Mouse (Mus musculus) ES-CJ7 (cell line): ENCODE measurements around the gene Gramd1c.

Experiments
- DNase-seq: peaks from one replicate; pipeline ENCODE4 v3.0.0; 2011; ENCODE audit warnings: low read depth, low spot score

Gene Gramd1c

GRCm38 (mm10) chr16:44018986-44019548 is 44.1 kb downstream of the Gramd1c start:
- no peak for DNase-seq

DNA sequence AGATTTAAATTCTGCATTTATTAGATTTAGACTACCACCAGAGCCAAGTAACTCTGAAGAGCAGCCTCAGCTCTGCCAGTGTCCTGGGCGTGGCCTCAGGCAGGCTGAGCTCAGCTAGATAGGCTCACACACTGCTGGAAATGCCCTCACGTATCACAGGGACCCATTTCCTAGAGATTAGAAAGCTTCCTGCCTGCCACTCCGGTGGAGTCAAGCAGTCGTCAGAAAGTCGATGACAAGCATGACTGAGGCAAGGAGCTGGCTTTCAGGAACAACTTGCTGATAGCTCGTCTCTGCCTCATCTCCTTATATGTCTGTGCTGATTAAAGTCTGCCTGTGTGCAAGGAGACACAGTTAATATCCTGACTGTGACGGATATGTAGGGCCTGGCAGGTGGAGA is 44.8 kb downstream of the Gramd1c start:
- DNase-seq, result no peak

- no peak for DNase-seq
These were observed 45.4 kb downstream of the Gramd1c start for GRCm38 (mm10) chr16:44017707-44018106.

GRCm38 (mm10) chr16:44016164-44016563 is 47.0 kb downstream of the Gramd1c start:
- DNase-seq, result peak; percentile 55

DNA sequence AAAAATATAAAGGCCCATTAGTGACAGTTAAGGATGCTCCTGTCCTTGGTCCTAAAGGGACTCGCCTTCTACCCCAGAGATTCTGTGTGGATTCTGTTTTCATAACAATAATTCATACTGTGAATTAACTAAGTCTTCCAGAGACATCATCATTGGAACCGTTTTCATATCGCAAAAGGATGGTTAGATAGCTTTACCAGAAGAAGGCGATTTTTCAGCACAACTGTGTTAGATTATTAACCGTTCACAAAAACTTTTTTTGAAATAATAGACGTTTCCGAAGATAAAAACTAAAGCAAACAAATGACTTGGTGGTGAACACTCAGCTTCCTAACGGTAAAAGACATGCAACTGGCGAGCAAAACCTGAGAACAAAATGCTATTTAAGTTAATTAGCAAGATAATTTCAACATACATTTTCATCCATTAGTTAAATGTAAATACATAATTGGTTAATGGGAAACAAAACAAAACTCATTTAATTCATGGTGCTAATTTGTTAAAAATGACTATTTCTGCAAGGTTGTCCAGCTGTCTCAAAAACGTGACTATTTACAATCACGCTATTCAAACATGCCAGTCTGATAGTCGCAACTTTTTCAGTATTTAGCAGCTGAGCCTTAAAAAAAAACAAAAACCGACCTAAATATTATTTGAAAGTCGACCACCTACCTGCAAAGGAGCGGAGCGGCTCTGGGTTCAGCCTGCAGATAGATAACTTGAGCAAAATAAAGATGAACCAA is 47.6 kb downstream of the Gramd1c start:
- no peak for DNase-seq

DNA sequence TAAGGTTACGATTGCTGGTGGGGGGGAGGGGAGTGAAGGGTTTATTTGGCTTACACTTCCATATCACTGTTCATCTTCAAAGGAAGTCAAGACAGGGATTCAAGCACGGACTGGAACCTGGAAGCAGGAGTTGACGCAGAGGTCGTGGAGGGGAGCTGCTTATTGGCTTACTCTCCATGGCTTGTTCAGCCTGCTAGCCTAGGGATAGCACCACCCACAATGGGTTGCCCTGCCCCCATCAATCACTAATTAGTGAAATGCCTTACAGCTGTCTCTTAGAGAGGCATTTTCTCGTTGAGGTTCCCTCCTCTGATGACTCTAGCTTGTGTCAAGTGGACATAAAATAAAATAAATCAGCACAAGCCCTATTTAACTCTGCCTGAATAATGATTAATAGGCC is 52.1 kb downstream of the Gramd1c start:
- no peak for DNase-seq

GRCm38 (mm10) chr16:44002086-44002485 is 61.1 kb downstream of the Gramd1c start:
- peak; percentile 58 for DNase-seq

DNA sequence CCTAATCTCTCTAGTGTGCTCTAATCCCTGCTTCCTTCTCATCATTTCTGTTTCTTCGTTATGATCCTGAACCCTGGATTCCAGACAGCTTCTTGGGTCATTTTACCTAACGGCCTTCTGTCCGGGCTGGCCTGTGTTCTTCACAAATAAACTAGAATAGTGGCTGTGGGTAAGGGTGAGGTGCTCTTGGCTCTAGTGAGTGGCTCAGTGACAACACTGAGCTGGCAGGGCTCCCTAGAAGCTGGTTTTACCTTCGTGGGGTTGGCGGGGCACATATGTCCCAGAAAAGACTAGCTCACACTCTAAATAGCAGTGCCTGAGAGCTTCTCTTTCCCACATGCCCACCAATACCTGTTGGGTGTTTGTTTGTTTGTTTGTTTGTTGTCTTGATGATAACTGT is 63.6 kb downstream of the Gramd1c start:
- DNase-seq, result no peak

- no peak for DNase-seq
These were observed 64.0 kb downstream of the Gramd1c start for GRCm38 (mm10) chr16:43999111-43999510.

DNA sequence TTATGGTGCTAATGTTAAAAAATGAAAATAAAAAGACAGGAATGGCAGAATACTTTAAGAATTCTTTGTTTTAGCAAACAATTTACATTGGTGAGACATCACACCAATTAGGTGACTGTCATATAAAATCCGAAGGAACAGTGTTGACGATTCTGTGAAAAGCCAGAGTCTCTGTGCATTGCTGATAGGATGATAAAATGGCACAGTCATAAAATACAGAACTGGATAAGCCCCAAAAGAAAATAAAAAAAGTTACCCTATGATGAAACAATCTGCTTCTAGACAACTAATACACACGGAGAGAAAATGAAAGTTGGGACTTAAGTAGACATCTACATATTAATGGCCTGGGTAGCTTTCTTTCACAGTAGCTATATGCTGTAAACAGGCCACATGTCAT is 68.5 kb downstream of the Gramd1c start:
- DNase-seq, result no peak

GRCm38 (mm10) chr16:43986299-43986698 is 76.8 kb downstream of the Gramd1c start:
- no peak for DNase-seq

DNA sequence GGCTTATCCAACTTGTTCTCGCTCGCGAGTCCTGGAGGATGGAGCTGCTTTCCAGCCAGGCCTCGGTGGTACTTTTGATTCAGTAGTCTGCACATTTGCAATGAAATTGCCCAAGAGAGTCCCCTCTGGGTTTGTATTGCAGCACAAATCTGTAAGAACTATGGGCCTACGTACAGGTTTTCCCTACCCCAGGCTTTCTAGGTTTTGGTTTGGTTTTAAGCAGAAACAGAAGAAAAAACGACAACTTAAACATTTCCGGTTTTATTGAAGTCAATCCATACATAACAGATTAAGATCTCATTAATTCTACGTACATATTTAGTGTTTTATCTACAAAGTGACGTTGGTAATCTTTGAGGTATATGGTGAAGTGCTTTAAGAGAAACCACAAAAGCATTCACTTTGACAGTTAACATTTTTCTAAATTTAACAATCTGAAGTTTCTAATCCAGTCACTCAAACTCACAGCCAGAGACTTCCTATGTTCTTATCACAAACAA is 83.0 kb downstream of the Gramd1c start:
- no peak for DNase-seq

DNA sequence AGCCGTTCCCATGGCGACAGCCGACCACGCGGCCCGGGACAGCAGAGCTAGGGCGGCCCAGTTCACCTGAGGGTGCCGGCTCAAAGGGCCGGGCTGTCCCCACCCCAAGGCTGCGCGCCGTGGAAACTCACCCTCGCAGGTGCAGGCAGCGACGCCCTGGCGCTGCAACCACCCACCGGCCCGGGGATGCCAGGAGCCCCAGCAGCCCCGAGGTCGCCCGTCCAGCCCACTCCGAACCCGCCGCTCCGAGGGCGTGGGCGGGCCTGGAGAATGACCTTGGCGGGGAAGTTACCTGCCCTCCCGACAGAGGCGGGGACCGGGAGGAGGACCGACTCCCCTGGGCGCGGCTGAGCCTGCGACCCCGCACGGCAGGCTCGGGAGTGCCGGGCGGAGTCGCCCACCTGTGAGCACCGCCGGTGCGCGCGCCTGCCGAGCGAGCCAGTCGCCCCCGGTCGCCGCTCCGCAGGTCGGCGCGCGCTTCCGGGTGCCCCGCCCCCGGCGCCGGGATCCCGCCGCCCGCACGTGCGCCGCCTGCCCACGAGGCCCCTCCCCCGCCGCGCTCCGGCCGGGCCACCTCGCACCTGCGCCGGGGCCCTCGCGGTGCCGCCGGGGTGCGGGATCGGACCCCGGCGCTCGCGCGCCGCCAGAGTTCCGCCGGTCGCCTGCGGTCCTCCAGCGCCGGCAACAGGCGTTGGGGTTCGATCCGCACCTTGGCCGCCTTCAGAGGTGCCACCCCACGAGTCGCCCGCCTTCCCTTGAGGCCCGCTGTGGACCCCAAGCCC is 83.6 kb downstream of the Gramd1c start, which contains the start of gene Zdhhc23:
Gene Zdhhc23 (minus strand): TSS at position 464 of the 782 bp plus-strand sequence.
- peak; percentile 39 for DNase-seq

DNA sequence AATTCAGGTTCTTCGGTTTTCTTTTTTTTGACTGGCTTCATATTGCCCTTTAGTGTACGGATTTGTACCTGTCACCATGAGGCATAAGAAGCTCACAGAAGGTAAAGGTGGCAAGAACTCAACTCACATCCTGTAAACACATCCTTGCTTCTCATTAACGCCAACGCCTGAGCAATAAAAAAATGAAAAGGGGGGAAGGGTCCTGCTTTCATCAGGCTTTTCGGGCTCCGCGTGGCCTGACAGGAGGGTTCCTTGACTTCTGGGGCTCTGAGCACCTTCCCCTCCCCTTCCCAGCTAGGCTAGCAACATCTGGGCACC is 84.2 kb downstream of the Gramd1c start:
- no peak for DNase-seq

GRCm38 (mm10) chr16:43973606-43974220 is 89.4 kb downstream of the Gramd1c start:
- DNase-seq, result no peak

DNA sequence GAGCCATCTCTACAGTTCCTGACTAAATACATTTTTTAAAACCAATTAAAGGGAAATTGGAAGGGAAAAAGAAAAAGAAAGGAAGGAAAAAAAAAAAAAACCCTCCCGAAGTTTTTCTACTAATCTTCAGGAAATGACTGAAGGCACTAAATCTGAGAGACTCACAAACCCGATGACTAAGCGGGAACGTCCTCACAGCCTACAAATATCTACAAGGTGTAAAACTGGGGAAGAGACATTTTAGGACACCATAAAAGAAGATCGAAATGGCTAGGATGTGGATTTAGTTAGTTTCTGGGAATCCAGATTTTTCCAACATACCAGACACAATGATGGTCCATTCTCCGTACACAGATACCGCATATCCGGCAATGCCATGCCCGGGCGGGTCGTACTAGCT is 90.0 kb downstream of the Gramd1c start:
- DNase-seq, result no peak

GRCm38 (mm10) chr16:43972391-43972790 is 90.8 kb downstream of the Gramd1c start:
- DNase-seq, result no peak

DNA sequence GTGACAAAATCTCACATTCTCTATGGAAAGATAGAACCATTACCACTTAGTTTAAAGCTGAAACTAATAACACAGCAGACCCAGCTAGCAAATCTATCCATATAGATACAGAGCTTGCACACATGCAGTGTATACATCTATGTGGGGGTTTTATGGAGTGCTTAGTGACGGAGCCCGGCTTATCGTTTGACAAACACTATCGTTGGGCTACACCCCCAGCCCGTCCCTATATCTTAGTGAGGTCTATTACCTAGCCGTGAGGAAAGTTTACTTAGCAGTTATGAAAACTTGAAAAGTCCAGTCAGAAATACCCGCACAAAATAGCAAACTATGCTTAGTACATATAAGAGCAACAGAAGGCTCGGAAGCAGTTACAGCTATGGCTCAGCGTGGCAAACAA is 91.4 kb downstream of the Gramd1c start:
- no peak for DNase-seq

DNA sequence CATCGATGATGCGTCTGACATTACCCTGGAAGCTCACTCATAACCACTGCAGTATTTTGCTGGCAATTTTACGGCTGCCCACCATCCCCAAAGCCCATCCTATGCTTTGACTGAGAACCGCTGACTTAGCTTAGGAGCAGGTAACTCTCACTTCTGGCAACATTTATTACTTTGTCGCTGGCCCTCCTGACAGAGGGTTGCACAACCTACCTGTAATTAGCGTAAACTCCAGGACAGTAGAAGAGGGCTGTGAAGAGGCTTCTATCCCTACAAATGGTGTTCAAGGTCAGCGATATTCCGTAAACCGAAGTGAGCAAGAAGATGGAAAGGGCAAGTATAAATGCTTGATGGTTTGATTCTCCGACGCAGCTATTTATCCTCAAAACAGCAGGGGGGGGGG is 92.0 kb downstream of the Gramd1c start:
- no peak for DNase-seq

DNA sequence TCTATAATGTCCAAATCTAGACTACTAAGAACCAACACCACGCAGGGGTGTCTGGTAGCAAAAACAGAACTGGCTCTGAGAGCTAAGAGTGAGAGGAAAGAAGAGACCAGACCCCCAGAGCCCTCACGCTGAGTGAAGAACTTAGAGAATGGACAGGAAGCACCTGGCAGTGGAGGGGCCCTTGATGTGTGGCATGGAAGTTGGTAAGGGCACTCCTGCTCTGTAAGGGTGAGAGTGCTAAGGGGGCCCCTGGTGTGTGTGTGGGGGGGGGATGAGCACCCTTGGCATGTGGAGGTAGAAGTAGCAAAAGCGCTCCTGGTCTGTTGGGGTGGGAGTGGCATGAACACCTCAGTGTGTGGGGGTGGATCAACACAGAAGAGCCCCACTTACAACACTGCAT is 92.7 kb downstream of the Gramd1c start:
- DNase-seq, result no peak

GRCm38 (mm10) chr16:43965781-43966389 is 97.3 kb downstream of the Gramd1c start:
- DNase-seq, result no peak

- DNase-seq, result no peak
These were observed 99.4 kb downstream of the Gramd1c start for GRCm38 (mm10) chr16:43963780-43964179.
